Mouse (Mus musculus) heart, embryonic 16.5 days (tissue): ENCODE data around the gene Btbd11. TPM values are rescaled to one million over a fixed set of nuclear protein-coding genes. Genes with fewer than 3 reads are reported as not detected.

Source experiments
- ATAC-seq: fragments of 200-750 bp; cut with Nextera tagmentation; replicated peaks from 2 replicates; pipeline ENCODE4 v1.8.0; 2017; ENCODE audit warnings: moderate number of reproducible peaks; ENCODE audit not compliant: insufficient read depth, low FRiP score; ENCODE audit errors: extremely low read depth
- H3K27ac ChIP-seq: fragments of 300-500 bp; sonication (generic); 2 replicates; pipeline ENCODE4 v1.5.1; 2014; ENCODE audit warnings: mild to moderate bottlenecking, low read length, control low read depth, moderate library complexity
- H3K27me3 ChIP-seq: fragments of 300-500 bp; sonication (generic); 2 replicates; pipeline ENCODE4 v1.6.1; 2014; ENCODE audit warnings: low read length, mixed read lengths; ENCODE audit not compliant: control insufficient read depth, insufficient read depth
- H3K36me3 ChIP-seq: fragments of 300-500 bp; sonication (generic); 2 replicates; pipeline ENCODE4 v1.6.1; 2014; ENCODE audit not compliant: control insufficient read depth, insufficient read depth
- H3K4me1 ChIP-seq: fragments of 300-500 bp; sonication (generic); 2 replicates; pipeline ENCODE4 v1.6.1; 2014; ENCODE audit warnings: low read length, mixed read lengths; ENCODE audit not compliant: control insufficient read depth, insufficient read depth
- H3K4me2 ChIP-seq: fragments of 300-500 bp; sonication (generic); 2 replicates; pipeline ENCODE4 v1.6.1; 2014; ENCODE audit warnings: low read depth, mild to moderate bottlenecking, control low read depth, low read length
- H3K4me3 ChIP-seq: fragments of 300-500 bp; sonication (generic); 2 replicates; pipeline ENCODE4 v1.5.1; 2014; ENCODE audit warnings: mild to moderate bottlenecking, control low read depth, low read length
- H3K9ac ChIP-seq: fragments of 300-500 bp; sonication (generic); 2 replicates; pipeline ENCODE4 v1.6.1; 2014; ENCODE audit warnings: low read length, control low read depth
- H3K9me3 ChIP-seq: fragments of 300-500 bp; sonication (generic); replicated peaks from 2 replicates; pipeline ENCODE4 v1.6.1; 2016; ENCODE audit warnings: low read length; ENCODE audit not compliant: control insufficient read depth
- WGBS: fragments of 180-500 bp; shearing (Covaris S2); extraction: QIAGEN DNeasy Blood & Tissue Kit; methylation state at CpG from one replicate; pipeline ENCODE4 v1.1.7; 2014; 5-methylcytosine and 5-hydroxymethylcytosine counted together
- polyA plus RNA-seq: library from polyadenylated mRNA; unstranded; fragments of >200 nt; fragmentation: Nextera tagmentation; extraction: Ambion mirVana; gene quantifications from 2 replicates; pipeline ENCODE4 v1.2.1, GENCODE M21; 2015

Gene Btbd11
- polyA plus RNA-seq, 1 experiment from 2014 or later, result 3.2 TPM

- Histone ChIP-seq H3K4me2 (no peak overlapping the region), H3K9ac (no peak overlapping the region), H3K36me3 (no peaks in the 10 kb centered on the region), H3K4me1 (no peaks in the 10 kb centered on the region), H3K4me3 (no peak overlapping the region), H3K27me3 (0 out of 2 replicates have a peak, but pooled peaks cover 3% of the 10 kb centered on the region), H3K9me3 (no peaks in the 10 kb centered on the region), H3K27ac (no peak overlapping the region)
- 83% methylated on average over 1 of the region's 1 CpGs for WGBS
- ATAC-seq, result no peak
Observed at GRCm38 (mm10) chr10:85446700-85447099, 60.1 kb downstream of the Btbd11 start.

- WGBS, result 74% methylated on average over 2 of the region's 2 CpGs
- no peaks in the 10 kb centered on the region for H3K36me3 ChIP-seq
Observed at GRCm38 (mm10) chr10:85447869-85448268, 61.3 kb downstream of the Btbd11 start.

GRCm38 (mm10) chr10:85451629-85452368, 65.2 kb downstream of the Btbd11 start:
- 62% methylated on average over 8 of the region's 8 CpGs for WGBS
- Histone ChIP-seq H3K4me1 (no peaks in the 10 kb centered on the region), H3K4me2 (no peak overlapping the region), H3K9ac (no peak overlapping the region), H3K9me3 (no peaks in the 10 kb centered on the region), H3K27me3 (no peaks in the 10 kb centered on the region), H3K27ac (no peak overlapping the region), H3K36me3 (no peaks in the 10 kb centered on the region), H3K4me3 (no peak overlapping the region)
- no peak for ATAC-seq

More at GRCm38 (mm10) chr10:85447869-85448268, 61.3 kb downstream of the Btbd11 start:
- no peak overlapping the region for H3K27ac ChIP-seq
- 0 out of 2 replicates have a peak, but pooled peaks cover 3% of the 10 kb centered on the region for H3K27me3 ChIP-seq
- H3K4me2 ChIP-seq, result no peak overlapping the region
- H3K9me3 ChIP-seq, result no peaks in the 10 kb centered on the region
- no peak overlapping the region for H3K9ac ChIP-seq
- no peaks in the 10 kb centered on the region for H3K4me1 ChIP-seq
- no peak for ATAC-seq
- no peak overlapping the region for H3K4me3 ChIP-seq

- no peak overlapping the region for H3K4me2 ChIP-seq
- H3K4me1 ChIP-seq, result no peaks in the 10 kb centered on the region
- H3K36me3 ChIP-seq, result no peaks in the 10 kb centered on the region
- ATAC-seq, result no peak
- H3K9ac ChIP-seq, result no peak overlapping the region
- 79% methylated on average over 2 of the region's 2 CpGs for WGBS
- no peak overlapping the region for H3K4me3 ChIP-seq
- no peak overlapping the region for H3K27ac ChIP-seq
- H3K9me3 ChIP-seq, result no peaks in the 10 kb centered on the region
- no peaks in the 10 kb centered on the region for H3K27me3 ChIP-seq
Observed at GRCm38 (mm10) chr10:85453221-85453775, 66.7 kb downstream of the Btbd11 start.

GRCm38 (mm10) chr10:85455985-85456384, 69.4 kb downstream of the Btbd11 start:
- no peak overlapping the region for H3K27ac ChIP-seq
- H3K4me1 ChIP-seq, result no peaks in the 10 kb centered on the region
- H3K9me3 ChIP-seq, result no peaks in the 10 kb centered on the region
- H3K4me3 ChIP-seq, result no peak overlapping the region
- H3K9ac ChIP-seq, result no peak overlapping the region
- H3K27me3 ChIP-seq, result no peaks in the 10 kb centered on the region
- H3K4me2 ChIP-seq, result no peak overlapping the region
- 44% methylated on average over 4 of the region's 4 CpGs for WGBS
- no peaks in the 10 kb centered on the region for H3K36me3 ChIP-seq
- ATAC-seq, result no peak

- ATAC-seq, result no peak
- H3K9me3 ChIP-seq, result no peaks in the 10 kb centered on the region
- H3K4me3 ChIP-seq, result no peak overlapping the region
- H3K36me3 ChIP-seq, result no peaks in the 10 kb centered on the region
- 38% methylated on average over 17 of the region's 17 CpGs for WGBS
- no peak overlapping the region for H3K9ac ChIP-seq
- H3K27me3 ChIP-seq, result no peaks in the 10 kb centered on the region; the same call in 1 of the 2 replicates
- H3K4me2 ChIP-seq, result no peak overlapping the region
- no peaks in the 10 kb centered on the region for H3K4me1 ChIP-seq
- H3K27ac ChIP-seq, result no peak overlapping the region
Observed at GRCm38 (mm10) chr10:85458744-85459344, 72.2 kb downstream of the Btbd11 start.

GRCm38 (mm10) chr10:85460736-85461135, 74.1 kb downstream of the Btbd11 start:
- ATAC-seq, result no peak
- 89% methylated on average over 10 of the region's 10 CpGs for WGBS

GRCm38 (mm10) chr10:85464152-85464551, 77.5 kb downstream of the Btbd11 start:
- H3K9ac ChIP-seq, result no peak overlapping the region
- H3K9me3 ChIP-seq, result no peaks in the 10 kb centered on the region
- H3K4me3 ChIP-seq, result no peak overlapping the region
- no peak overlapping the region for H3K4me2 ChIP-seq
- WGBS, result 44% methylated on average over 6 of the region's 6 CpGs
- H3K36me3 ChIP-seq, result no peaks in the 10 kb centered on the region
- no peaks in the 10 kb centered on the region; the same call in 1 of the 2 replicates for H3K27me3 ChIP-seq
- no peak; the same call in 1 of the 2 replicates for ATAC-seq
- no peak overlapping the region for H3K27ac ChIP-seq
- H3K4me1 ChIP-seq, result no peaks in the 10 kb centered on the region

More at GRCm38 (mm10) chr10:85460736-85461135, 74.1 kb downstream of the Btbd11 start:
- Histone ChIP-seq H3K4me1 (no peaks in the 10 kb centered on the region), H3K27ac (no peak overlapping the region), H3K27me3 (no peaks in the 10 kb centered on the region; the same call in 1 of the 2 replicates), H3K4me3 (no peak overlapping the region), H3K9me3 (no peaks in the 10 kb centered on the region), H3K4me2 (no peak overlapping the region), H3K9ac (no peak overlapping the region), H3K36me3 (no peaks in the 10 kb centered on the region)
